Mouse (Mus musculus) thymus, adult 2 months (tissue): ENCODE results near the gene Snrpd3.

ENCODE experiments used
- CTCF ChIP-seq: fragments of 200-500 bp; IDR thresholded peaks from 2 replicates; pipeline ENCODE4 v1.5.1; 2012; ENCODE audit warnings: mild to moderate bottlenecking, control low read depth, low read length, moderate library complexity, borderline replicate concordance; ENCODE audit not compliant: control insufficient read depth, poor library complexity, insufficient read depth; ENCODE audit errors: extremely low read depth
- POLR2A ChIP-seq: fragments of 200-500 bp; IDR thresholded peaks from 2 replicates; pipeline ENCODE4 v1.6.1; 2012; ENCODE audit warnings: mild to moderate bottlenecking, low read length, control low read depth, moderate library complexity; ENCODE audit not compliant: control insufficient read depth, poor library complexity, insufficient read depth; ENCODE audit errors: extremely low read depth

DNA sequence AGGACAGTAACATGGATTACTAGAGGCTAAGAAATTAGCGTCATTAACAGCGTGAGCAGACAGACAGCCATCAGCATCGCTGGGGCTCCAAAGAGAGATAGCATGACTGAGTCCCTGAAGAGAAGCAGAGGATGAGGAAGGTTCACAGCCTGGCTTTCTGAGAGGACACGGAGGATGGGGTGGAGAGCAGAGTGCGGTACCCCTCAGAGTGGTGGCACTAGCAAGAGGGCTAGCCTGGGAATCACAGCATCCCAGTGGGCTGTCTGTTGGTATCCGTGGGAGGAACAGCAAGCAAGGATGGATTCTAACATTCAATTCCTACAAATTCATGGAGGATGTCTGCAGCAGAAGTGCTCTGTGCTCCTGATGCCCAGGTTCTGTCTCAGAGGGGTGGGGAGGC lies 33.3 kb upstream of the Snrpd3 start:
- no peak for TF ChIP-seq POLR2A
- no peak for TF ChIP-seq CTCF
